Mouse (Mus musculus) cerebellum, postnatal 10 days (tissue): ENCODE results near the gene Scrg1.
"Not testable (repeated sequence)": the region's sequence is repeated elsewhere in the genome, so short reads cannot be mapped to it uniquely, and the experiment has no call there.

Source experiments
- DNase-seq, 2 experiments: peaks; one replicate each; pipeline ENCODE4 v3.0.0; 2021; ENCODE audit warnings: mixed read lengths in 2 of 2

The Scrg1 gene

DNA sequence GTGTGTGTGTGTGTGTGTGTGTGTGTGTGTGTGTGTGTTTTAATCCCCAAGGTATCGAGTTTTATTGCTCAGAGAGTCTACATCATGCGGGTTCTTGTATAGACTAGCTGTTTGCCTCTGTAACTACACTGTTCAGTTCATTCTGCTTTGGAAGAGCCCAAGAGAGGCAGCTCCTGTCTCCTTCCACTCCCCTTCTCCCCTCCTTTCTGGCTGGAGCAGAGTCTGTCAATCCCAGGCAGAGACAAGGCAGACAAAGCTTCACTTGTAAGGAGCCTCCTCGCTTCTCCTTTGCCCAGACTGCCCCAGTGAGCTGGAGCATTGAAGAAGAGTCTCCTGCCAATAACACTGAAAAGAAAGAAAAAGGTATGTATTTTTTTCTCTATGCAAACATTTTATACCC is at the start of gene Scrg1:
Gene Scrg1, plus strand, starts transcription at position 159 of the 400 bp plus-strand sequence.
- peak in 1 of 2 experiments; percentile 15 for DNase-seq

GRCm38 (mm10) chr8:57406366-57406765 is 49.4 kb upstream of the Scrg1 start:
- no peak for DNase-seq

GRCm38 (mm10) chr8:57409333-57409732 is 46.4 kb upstream of the Scrg1 start:
- DNase-seq = no peak

- peak in 1 of 2 experiments; percentile 3 for DNase-seq
These were observed 45.8 kb upstream of the Scrg1 start for GRCm38 (mm10) chr8:57409779-57410472.

DNA sequence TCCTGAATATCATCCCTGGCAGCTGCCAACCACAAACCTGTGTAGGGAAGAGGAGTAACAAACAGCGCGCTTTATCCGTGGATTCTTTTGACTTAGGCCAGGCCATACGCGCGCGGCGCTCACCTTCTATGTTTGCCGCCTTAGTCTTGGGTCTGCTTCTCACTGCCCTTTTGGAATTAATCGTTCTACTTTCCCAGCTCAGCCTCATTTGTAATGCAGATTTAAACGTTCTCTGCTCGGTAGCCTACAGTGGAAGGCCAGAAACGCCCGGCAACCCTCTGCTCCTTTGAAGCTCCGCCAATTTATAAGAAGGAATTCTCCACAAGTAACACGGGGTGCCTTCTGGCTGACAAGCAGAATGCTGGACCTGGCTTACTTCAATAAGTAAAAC is 45.3 kb upstream of the Scrg1 start:
- DNase-seq = peak; percentile 50 to 51

DNA sequence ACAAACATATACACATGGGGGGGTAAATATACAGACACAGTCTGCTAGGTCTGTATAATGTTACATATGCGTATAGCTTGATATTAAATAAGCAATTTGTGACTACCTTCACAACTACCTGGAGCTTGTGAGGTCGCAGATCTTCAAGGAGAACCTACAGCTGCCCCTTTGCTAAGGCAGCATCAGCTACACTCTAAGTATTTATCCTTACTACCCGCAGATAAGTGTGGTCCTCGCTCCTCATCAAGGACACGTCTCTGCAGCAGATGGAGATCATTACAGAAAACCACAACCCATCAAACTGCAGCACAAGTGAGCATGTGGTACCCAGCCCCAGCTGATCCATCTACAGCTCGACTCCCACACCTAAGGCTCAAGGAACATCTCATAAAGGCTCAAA is 44.4 kb upstream of the Scrg1 start:
- no peak for DNase-seq

GRCm38 (mm10) chr8:57416827-57417226 is 38.9 kb upstream of the Scrg1 start:
- DNase-seq = no peak

DNA sequence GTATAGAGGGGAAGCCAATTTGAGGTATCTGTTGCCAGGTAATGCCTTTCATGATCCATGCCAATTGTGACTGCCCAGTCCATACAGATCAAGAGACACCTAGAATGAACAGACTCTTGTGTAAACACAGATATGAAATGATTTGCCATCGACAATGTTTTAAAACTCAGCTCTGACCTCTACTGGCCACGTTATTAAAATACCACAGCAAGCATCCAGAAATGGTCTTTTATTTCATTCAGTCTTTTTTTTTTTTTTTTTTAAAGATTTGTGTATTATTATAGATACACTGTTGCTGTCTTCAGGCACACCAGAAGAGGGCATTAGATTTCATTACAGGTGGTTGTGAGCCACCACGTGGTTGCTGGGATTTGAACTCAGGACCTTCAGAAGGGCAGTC is 29.6 kb upstream of the Scrg1 start:
- peak; percentile 62 to 72 for DNase-seq

DNA sequence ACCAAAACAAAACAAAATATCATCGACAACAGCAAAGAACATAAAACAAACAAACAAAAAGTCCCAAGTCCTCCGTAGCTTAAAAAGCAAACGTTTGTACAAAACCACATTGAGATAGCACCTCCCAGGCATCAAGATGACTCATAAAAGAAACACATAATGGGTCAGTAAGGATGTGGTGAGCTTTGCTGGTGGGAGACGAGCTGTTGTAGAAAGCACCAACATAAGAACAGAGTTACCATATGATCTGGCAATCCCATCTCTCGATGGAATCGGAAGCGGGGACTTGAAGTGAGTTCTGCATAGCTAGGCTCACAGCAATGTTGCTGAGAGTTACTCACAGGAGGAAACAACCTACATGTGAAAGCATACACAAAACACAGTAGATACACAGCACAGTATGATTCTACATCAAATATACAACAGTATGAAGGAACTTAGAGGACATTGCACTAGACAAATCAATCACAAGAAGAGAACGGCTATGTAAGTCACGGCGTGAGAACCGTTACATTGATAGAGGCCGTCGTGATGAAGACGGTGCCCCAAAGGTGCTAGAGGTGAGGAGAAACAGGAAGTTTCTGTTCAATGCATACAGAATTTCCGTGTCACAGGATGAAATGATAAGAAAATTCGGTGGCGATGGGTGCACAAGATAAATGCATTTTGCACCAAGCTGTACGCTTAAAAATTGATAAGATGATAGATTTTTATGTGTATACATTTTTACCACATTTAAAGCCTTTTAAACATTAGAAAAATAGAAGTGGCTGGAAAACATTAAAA is 27.9 kb upstream of the Scrg1 start:
- no peak for DNase-seq

GRCm38 (mm10) chr8:57428566-57428965 is 27.2 kb upstream of the Scrg1 start:
- DNase-seq = no peak

GRCm38 (mm10) chr8:57429166-57429887 is 26.4 kb upstream of the Scrg1 start:
- DNase-seq = peak; percentile 83 to 87

GRCm38 (mm10) chr8:57429888-57430274 is 25.8 kb upstream of the Scrg1 start:
- peak in 1 of 2 experiments; percentile 10 for DNase-seq

- no peak for DNase-seq
These were observed 24.8 kb upstream of the Scrg1 start for GRCm38 (mm10) chr8:57430901-57431300.

DNA sequence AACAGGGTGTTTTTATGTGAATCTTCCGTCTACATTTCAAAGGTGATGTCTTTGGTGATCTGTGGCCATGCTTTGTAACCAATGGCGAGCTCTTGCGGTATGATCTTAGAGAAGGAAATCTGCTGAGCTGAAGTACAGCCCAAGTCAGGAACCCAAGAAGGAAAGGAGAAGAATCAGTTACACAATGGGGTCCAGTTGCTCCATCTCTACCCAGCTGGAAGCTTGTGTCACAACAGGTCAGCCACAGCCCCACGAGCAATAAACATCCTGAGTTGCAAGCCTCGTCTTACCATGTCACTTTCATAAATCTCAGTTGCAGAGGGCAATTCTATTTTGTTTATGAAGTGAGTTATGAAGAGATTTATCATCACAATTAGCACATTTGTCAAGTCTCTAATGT is 22.9 kb upstream of the Scrg1 start:
- no peak for DNase-seq

- DNase-seq = peak; percentile 82 to 88
These were observed 19.8 kb upstream of the Scrg1 start for GRCm38 (mm10) chr8:57435768-57436436.

- DNase-seq = no peak
These were observed 19.3 kb upstream of the Scrg1 start for GRCm38 (mm10) chr8:57436437-57436796.

DNA sequence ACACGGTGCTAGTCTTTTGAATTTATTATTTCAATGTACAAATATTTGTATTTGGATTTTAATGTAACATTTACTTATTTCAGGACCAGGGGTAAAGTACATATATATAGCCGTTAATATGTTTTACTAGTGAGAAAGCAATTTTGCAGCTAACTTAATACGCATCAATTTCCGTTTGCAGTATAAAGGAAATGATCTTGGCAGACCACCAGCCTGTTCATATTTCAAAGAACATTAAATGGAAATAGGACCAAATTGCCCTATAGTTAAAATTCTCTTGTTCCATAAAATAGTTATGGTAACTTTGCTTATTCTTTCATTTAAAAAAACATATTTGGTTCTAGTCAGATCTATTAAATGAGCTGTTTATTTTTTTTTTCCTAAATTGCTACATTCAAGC is 14.6 kb upstream of the Scrg1 start:
- no peak for DNase-seq

- no peak for DNase-seq
These were observed 14.2 kb upstream of the Scrg1 start for GRCm38 (mm10) chr8:57441556-57441955.

DNA sequence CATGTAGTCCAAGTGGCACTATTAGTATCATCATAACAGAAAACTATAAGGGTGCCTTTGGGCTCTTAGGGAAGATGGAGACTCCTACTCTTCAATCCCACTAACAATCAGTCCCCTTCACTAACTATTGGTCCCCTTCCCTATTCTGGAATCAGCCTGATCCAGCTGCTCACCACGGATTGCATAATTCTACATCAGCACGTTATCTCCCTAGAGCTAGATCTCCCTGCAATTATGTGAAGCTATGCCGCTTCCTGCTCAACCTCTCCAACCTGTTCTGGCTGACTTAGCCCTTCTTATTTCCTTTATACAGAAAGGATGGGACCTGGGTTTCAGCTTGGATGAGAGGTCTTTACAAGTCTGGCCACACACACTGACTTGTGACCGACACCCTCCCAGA is 12.4 kb upstream of the Scrg1 start:
- no peak for DNase-seq

- DNase-seq = not testable (repeated sequence)
These were observed 9.8 kb upstream of the Scrg1 start for GRCm38 (mm10) chr8:57445901-57446300.

DNA sequence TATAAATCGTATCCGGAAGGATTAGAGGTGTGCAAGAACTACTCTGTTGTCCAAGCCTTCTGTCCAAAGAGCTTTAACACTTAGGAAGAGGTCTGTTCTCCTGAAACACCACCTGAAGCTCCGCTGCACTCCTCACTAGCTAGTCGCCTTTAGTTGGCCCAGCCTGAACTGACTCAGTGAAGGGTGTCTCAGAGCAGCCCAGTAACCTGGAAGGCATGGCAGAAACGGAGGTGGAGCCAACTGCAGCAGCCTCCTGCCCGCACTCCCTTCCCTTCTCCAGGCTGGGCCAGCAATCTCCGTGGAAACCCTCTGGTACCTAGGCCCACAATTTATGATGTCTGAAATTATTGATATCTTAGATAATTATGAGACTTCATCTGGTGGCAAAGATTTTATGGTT is 5.0 kb upstream of the Scrg1 start:
- DNase-seq = no peak

GRCm38 (mm10) chr8:57451896-57452295 is 3.8 kb upstream of the Scrg1 start:
- no peak for DNase-seq

GRCm38 (mm10) chr8:57453361-57453760 is 2.4 kb upstream of the Scrg1 start:
- no peak for DNase-seq
